Mouse (Mus musculus): Measurements from ENCODE around the gene Nptx2. TPM values are rescaled to one million over a fixed set of nuclear protein-coding genes. Genes with fewer than 3 reads are reported as not detected.

The Nptx2 gene
- polyA plus RNA-seq, 1 experiment from 2014 or later = not detected

DNA sequence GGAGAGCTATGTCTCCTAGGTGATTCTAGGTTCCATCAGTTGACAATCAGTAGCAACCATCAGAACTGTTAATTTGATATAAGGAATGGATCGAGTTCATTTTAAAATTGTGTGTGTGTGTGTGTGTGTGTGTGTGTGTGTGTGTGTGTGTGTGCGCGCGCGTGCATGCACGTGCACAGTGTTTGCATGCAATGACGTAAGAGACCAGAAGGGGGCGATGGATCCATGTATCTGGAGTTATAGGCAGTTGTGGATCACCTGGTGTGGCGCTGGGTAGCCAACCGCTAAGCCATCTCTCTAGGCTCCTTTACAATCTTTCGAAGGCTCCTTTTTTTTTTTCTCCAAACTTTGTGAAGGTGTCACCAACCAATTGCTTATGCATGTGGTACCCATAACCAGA lies 16.6 kb upstream of the Nptx2 start:
- peaks cover 6% of the 10 kb centered on the region for H3K27me3 ChIP-seq
- in situ Hi-C loops (cut with MboI; ENCODE audit: low pct_unique_long_range_greater_than_20kb) = no loop called here
- no peak for TF ChIP-seq CTCF (IDR thresholded peaks at IDR 0.05)
- POLR2A ChIA-PET = no interaction called here
- CTCF ChIA-PET = no interaction called here
- ATAC-seq = no peak
- no peak for DNase-seq (ENCODE audit: low read depth, low spot score)

- TF ChIP-seq CTCF (IDR thresholded peaks at IDR 0.05) = no peak
- in situ Hi-C loops (cut with MboI; ENCODE audit: low pct_unique_long_range_greater_than_20kb) = no loop called here
- ChIA-PET POLR2A (no interaction called here), CTCF (no interaction called here)
- DNase-seq (ENCODE audit: low read depth, low spot score) = no peak
- H3K27me3 ChIP-seq = peaks cover 32% of the 10 kb centered on the region
- ATAC-seq = no peak
Observed at GRCm38 (mm10) chr5:144542711-144543308, 2.9 kb upstream of the Nptx2 start.

DNA sequence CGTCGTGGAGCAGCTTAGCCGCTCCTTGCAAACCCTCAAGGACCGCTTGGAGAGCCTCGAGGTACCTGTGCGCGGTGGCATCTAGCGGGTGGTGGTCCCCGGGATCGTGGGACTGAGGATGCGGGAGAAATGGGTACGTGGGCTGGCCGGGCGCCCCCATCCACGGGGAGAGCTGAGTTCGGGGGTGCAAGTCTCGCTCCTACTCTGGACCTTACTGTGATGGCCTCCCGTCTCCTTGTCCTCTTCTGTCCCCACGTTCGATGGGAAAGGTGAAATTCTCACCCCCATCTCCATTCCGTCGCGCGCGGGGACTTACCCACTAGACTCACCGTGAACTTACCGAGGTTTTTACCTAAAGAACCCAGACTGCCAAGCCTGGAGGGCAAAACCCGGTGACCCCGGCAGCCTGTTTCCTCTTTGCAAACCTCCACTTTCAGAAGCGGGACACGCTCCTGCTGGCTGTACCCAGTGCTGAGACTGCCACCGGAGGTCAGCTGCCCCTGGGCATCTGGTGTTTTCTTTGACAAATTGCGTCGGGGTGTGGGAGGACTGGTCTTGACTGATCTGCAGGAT lies 807 bp downstream of the Nptx2 start:
- no peak for DNase-seq (ENCODE audit: low read depth, low spot score)

GRCm38 (mm10) chr5:144547333-144547878 lies 1.7 kb downstream of the Nptx2 start:
- no peak for TF ChIP-seq CTCF (IDR thresholded peaks at IDR 0.05)
- DNase-seq (ENCODE audit: low read depth, low spot score) = no peak
- POLR2A ChIA-PET = no interaction called here
- H3K27me3 ChIP-seq = peaks cover 32% of the 10 kb centered on the region
- in situ Hi-C loops (cut with MboI; ENCODE audit: low pct_unique_long_range_greater_than_20kb) = no loop called here
- CTCF ChIA-PET = no interaction called here
- no peak for ATAC-seq

More for the DNA sequence above, 807 bp downstream of the Nptx2 start:
- H3K27me3 ChIP-seq = peaks cover 31% of the 10 kb centered on the region
- in situ Hi-C loops (cut with MboI; ENCODE audit: low pct_unique_long_range_greater_than_20kb) = no loop called here
- ChIA-PET POLR2A (no interaction called here), CTCF (no interaction called here)
- TF ChIP-seq CTCF (IDR thresholded peaks at IDR 0.05) = no peak
- no peak for ATAC-seq

DNA sequence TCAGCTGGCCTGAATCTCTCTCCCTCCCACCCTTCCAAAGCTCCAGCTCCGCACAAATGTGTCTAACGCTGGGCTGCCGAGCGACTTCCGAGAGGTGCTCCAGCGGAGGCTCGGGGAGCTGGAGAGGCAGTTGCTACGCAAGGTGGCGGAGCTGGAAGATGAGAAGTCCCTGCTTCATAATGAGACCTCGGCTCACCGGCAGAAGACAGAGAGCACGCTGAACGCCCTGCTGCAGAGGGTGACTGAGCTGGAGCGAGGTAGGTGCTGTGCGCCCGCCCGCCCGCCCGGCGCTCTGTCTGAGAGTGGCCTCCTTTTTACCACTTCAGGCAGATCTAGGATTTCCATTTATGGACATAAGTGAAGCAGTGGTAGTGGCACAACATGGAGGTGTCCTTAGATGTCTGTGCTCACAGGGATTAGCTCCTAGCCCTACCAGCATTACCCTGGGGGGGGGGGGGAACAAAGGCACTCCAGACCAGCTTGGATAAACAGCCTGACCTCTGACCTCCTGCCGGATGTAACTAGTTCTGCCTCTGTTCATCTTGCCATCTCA lies 2.5 kb downstream of the Nptx2 start:
- DNase-seq (ENCODE audit: low read depth, low spot score) (no peak), ATAC-seq (no peak)
- peaks cover 33% of the 10 kb centered on the region for H3K27me3 ChIP-seq
- POLR2A ChIA-PET = no interaction called here
- CTCF ChIA-PET = no interaction called here
- TF ChIP-seq CTCF (IDR thresholded peaks at IDR 0.05) = no peak
- in situ Hi-C loops (cut with MboI; ENCODE audit: low pct_unique_long_range_greater_than_20kb) = no loop called here

GRCm38 (mm10) chr5:144550003-144550402 lies 4.3 kb downstream of the Nptx2 start:
- in situ Hi-C loops (cut with MboI; ENCODE audit: low pct_unique_long_range_greater_than_20kb) = no loop called here
- ATAC-seq (no peak), DNase-seq (ENCODE audit: low read depth, low spot score) (no peak)
- peaks cover 28% of the 10 kb centered on the region for H3K27me3 ChIP-seq
- POLR2A ChIA-PET = no interaction called here
- CTCF ChIA-PET = no interaction called here
- no peak for TF ChIP-seq CTCF (IDR thresholded peaks at IDR 0.05)

DNA sequence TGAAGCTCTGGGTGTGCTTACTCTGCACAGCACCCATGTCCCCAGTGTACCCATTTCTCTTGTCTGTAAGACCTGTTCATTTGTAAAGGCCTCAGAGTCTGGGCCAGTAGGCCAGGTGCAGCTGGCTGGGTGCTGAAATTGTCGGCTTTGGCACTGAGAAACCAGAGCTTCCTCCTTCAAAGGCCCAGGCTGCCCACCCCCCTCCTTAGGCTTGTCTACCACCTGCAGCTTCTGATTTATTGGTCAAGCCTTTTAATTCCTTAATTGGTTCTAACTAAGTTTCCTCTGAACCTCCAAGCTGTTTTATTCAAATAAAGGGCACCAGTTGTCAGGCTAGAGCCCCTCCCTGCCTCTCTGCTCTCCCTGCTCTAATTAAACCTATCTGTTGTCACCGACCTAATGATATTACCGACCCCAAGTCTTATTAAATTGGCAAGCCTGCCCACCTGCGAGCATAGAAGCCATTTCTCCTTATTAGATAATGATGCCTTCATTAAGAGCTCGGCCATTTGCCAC lies 5.0 kb downstream of the Nptx2 start:
- ATAC-seq = no peak
- in situ Hi-C loops (cut with MboI; ENCODE audit: low pct_unique_long_range_greater_than_20kb) = no loop called here
- no peak for DNase-seq (ENCODE audit: low read depth, low spot score)
- CTCF ChIA-PET = no interaction called here
- peaks cover 28% of the 10 kb centered on the region for H3K27me3 ChIP-seq
- POLR2A ChIA-PET = no interaction called here
- no peak for TF ChIP-seq CTCF (IDR thresholded peaks at IDR 0.05)

DNA sequence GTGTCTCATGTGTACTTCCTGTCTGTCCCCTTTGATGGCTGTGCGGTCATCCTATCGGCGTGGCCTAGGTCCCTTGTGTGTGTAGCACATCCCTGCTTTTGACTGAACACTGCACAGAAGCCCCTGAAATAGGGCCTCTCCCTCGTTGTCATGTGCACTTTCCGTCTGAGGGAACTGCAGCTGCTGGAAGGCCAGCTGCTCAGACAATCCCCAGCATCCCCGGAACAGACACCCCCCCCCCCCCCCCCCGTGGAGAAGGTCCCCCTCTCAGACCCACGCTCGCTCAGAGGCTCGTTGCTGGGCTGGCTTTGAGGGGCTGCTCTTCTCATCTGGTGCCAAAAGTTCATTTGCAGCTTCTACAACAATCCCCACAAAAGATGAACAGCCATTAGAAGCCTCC lies 11.0 kb downstream of the Nptx2 start:
- in situ Hi-C loops (cut with MboI; ENCODE audit: low pct_unique_long_range_greater_than_20kb) = no loop called here
- ChIA-PET CTCF (interaction anchor here (0.9 kb wide), 1 partner anchor 10 kb away, joined by 3 read pairs; no protein-coding TSS in a partner anchor), POLR2A (no interaction called here)
- DNase-seq (ENCODE audit: low read depth, low spot score) = no peak
- H3K27me3 ChIP-seq = peaks cover 4% of the 10 kb centered on the region
- ATAC-seq = no peak
- no peak for TF ChIP-seq CTCF (IDR thresholded peaks at IDR 0.05)

GRCm38 (mm10) chr5:144557363-144557762 lies 11.7 kb downstream of the Nptx2 start:
- ATAC-seq (no peak), DNase-seq (ENCODE audit: low read depth, low spot score) (no peak)
- in situ Hi-C loops (cut with MboI; ENCODE audit: low pct_unique_long_range_greater_than_20kb) = no loop called here
- H3K27me3 ChIP-seq = peaks cover 4% of the 10 kb centered on the region
- TF ChIP-seq CTCF (IDR thresholded peaks at IDR 0.05) = no peak
- ChIA-PET POLR2A (no interaction called here), CTCF (interaction anchor here (0.9 kb wide), 1 partner anchor 10 kb away, joined by 3 read pairs; no protein-coding TSS in a partner anchor)

- DNase-seq (ENCODE audit: low read depth, low spot score) = no peak
- in situ Hi-C loops (cut with MboI; ENCODE audit: low pct_unique_long_range_greater_than_20kb) = no loop called here
- no peak for TF ChIP-seq CTCF (IDR thresholded peaks at IDR 0.05)
- ATAC-seq = no peak
- CTCF ChIA-PET = no interaction called here
- POLR2A ChIA-PET = no interaction called here
- H3K27me3 ChIP-seq = no peaks in the 10 kb centered on the region
Observed at GRCm38 (mm10) chr5:144558481-144558880, 12.8 kb downstream of the Nptx2 start.

DNA sequence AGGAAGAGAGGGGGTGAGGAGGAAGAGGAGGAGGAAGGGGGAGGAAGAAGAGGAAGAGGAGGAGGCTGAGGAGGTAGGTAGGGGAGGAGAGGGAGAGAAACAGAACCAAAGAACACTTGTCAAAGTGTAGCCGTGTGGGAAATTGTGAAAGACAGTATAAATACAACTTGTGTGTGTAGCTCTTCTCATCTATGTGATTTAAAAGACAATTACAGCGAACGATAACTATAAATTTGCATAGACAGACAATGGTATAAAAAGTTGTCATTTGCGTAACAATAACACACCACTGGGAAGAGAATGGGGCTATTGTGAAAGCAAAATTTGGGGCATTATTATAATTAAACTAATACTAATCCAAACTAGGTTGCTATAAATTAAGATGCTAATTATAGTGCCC lies 20.0 kb downstream of the Nptx2 start:
- TF ChIP-seq CTCF (IDR thresholded peaks at IDR 0.05) = no peak
- ATAC-seq = no peak

More for the DNA sequence above, 20.0 kb downstream of the Nptx2 start:
- CTCF ChIA-PET = no interaction called here
- H3K27me3 ChIP-seq = no peaks in the 10 kb centered on the region
- POLR2A ChIA-PET = no interaction called here
- in situ Hi-C loops (cut with MboI; ENCODE audit: low pct_unique_long_range_greater_than_20kb) = no loop called here
- DNase-seq (ENCODE audit: low read depth, low spot score) = no peak

Data from Patski (cell line).